Mouse (Mus musculus) ZHBTc4 (cell line): ENCODE data around the gene Vstm2l.
A peak's percentile ranks its signal among the peaks of the same experiment; 100 is the strongest.

Experiments
- DNase-seq: peaks from one replicate; pipeline ENCODE4 v3.0.0-alpha.2; 2011; ENCODE audit warnings: low read depth, low spot score

Gene Vstm2l

GRCm38 (mm10) chr2:157914105-157914764, at the start of gene Vstm2l:
Gene Vstm2l (plus strand): TSS chr2:157914653.
- DNase-seq: peak; percentile 74

GRCm38 (mm10) chr2:157867126-157867525, 47.3 kb upstream of the Vstm2l start:
- no peak for DNase-seq

GRCm38 (mm10) chr2:157870247-157870646, 44.2 kb upstream of the Vstm2l start:
- DNase-seq: no peak

GRCm38 (mm10) chr2:157873223-157873622, 41.2 kb upstream of the Vstm2l start:
- no peak for DNase-seq

GRCm38 (mm10) chr2:157873691-157874090, 40.8 kb upstream of the Vstm2l start:
- DNase-seq: no peak

- DNase-seq: no peak
Measured at GRCm38 (mm10) chr2:157875111-157875510, 39.3 kb upstream of the Vstm2l start.

GRCm38 (mm10) chr2:157877394-157877793, 37.1 kb upstream of the Vstm2l start:
- no peak for DNase-seq

- DNase-seq: no peak
Measured at GRCm38 (mm10) chr2:157877967-157878366, 36.5 kb upstream of the Vstm2l start.

GRCm38 (mm10) chr2:157881939-157882338, 32.5 kb upstream of the Vstm2l start:
- DNase-seq: no peak

GRCm38 (mm10) chr2:157887275-157888025, 27.0 kb upstream of the Vstm2l start:
- no peak for DNase-seq

GRCm38 (mm10) chr2:157891166-157891565, 23.3 kb upstream of the Vstm2l start:
- DNase-seq: peak; percentile 25

GRCm38 (mm10) chr2:157897131-157897530, 17.3 kb upstream of the Vstm2l start:
- no peak for DNase-seq

GRCm38 (mm10) chr2:157913204-157913636, 1.2 kb upstream of the Vstm2l start:
- DNase-seq: peak; percentile 93

- DNase-seq: no peak
Measured at GRCm38 (mm10) chr2:157913705-157914104, 748 bp upstream of the Vstm2l start.

- no peak for DNase-seq
Measured at GRCm38 (mm10) chr2:157914889-157915517, 550 bp downstream of the Vstm2l start.

GRCm38 (mm10) chr2:157918529-157918928, 4.1 kb downstream of the Vstm2l start:
- peak; percentile 48 for DNase-seq

GRCm38 (mm10) chr2:157921551-157921950, 7.1 kb downstream of the Vstm2l start:
- DNase-seq: no peak

- no peak for DNase-seq
Measured at GRCm38 (mm10) chr2:157923406-157923805, 9.0 kb downstream of the Vstm2l start.

- DNase-seq: no peak
Measured at GRCm38 (mm10) chr2:157924504-157924903, 10.1 kb downstream of the Vstm2l start.

- DNase-seq: no peak
Measured at GRCm38 (mm10) chr2:157926502-157926901, 12.0 kb downstream of the Vstm2l start.

- no peak for DNase-seq
Measured at GRCm38 (mm10) chr2:157926927-157927326, 12.5 kb downstream of the Vstm2l start.

- no peak for DNase-seq
Measured at GRCm38 (mm10) chr2:157927397-157927796, 12.9 kb downstream of the Vstm2l start.

GRCm38 (mm10) chr2:157927815-157928214, 13.4 kb downstream of the Vstm2l start:
- no peak for DNase-seq
